Mouse (Mus musculus): ENCODE results near the gene Stat5a. TPM values are rescaled to one million over a fixed set of nuclear protein-coding genes. Genes with fewer than 3 reads are reported as not detected.

Gene Stat5a
- polyA plus RNA-seq, 1 experiment from 2014 or later: 10.0 TPM

DNA sequence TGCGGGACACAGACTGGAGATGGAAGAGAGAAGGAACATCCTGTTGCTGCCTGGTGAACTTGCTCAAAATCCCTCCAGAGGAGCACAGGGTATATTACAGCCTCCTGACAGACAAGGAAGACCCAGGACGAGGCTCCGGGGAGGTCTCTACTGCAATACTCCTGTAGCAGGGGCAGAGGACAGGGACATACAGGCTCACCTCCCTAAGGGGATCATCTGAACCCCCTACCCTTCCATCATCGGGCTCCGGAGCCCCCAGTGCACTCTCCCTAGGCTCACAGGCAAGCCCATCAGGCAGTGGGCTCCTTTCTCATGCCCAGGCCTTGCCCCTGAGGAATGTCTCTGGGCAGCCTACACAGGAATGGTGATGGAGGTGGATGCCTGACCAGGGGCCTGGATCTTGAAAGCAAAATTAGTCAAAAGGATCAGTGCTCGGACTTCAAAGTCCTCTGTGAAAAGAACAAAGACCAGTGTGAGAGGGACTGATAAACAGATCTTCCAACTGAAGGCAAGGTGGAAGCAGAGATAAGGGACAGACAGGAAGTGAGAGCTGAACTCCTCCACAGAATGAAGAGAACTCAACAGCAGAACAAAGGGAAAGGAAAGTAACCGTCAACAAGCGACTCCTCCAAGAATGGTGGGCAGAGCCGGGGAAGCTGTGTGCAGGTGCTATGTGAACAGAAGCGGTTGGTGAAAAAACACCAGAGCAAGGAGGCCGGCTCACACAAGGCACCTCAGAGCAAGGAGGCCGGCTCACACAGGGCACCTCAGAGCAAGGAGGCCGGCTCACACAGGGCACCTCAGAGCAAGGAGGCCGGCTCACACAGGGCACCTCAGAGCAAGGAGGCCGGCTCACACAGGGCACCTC lies 32.3 kb downstream of the Stat5a start:
- Histone ChIP-seq H3K27ac (no peak overlapping the region), H3K36me3 (ENCODE audit: inconsistent target) (peaks cover 92% of the 10 kb centered on the region), H3K4me3 (ENCODE audit: inconsistent target) (no peak overlapping the region), H3K79me2 (ENCODE audit: inconsistent target) (no peaks in the 10 kb centered on the region)
- WGBS (ENCODE audit: missing documents): 63% methylated on average over 15 of the region's 15 CpGs

DNA sequence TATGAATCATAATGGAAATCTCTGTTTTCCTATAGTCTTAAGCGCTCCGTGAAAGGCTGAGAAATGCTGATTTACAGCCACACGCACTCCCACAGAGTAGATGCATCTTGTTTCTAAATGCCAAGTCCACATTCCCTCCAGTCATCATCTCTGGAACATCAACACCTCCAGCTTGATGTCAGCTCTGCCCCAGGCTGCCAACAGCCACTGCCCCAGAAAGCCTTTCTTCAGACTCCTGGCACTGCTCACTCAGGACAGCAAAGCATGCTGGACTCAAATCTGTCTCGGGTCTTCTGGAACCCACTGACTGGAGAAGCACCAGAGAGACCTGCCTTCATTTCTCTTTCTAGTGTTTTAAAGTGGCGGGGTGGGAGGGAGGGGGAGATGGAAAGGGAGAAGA lies 33.3 kb downstream of the Stat5a start:
- Histone ChIP-seq H3K4me3 (ENCODE audit: inconsistent target) (no peak overlapping the region), H3K79me2 (ENCODE audit: inconsistent target) (no peaks in the 10 kb centered on the region), H3K36me3 (ENCODE audit: inconsistent target) (peaks cover 87% of the 10 kb centered on the region), H3K27ac (no peak overlapping the region)
- WGBS (ENCODE audit: missing documents): 80% methylated on average over 4 of the region's 5 CpGs

DNA sequence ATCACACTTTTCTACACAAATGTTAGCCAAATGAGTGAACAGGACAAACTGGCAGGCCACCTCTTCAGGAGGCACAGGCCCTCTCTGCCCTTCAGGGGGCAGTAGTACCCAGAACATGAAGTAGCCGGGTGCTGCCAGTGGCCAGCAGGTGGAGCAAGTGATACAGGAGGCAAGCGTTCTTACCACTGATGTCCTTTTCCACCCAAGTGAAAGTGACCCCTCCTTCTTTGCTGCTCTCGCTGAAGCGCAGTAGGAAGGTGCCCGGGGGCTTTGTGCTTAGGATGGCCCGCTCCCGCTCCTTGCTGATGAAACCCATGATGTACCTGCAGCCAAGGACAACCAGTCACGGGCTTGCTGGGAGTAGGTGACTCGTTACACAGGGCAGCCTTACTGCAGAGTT lies 34.3 kb downstream of the Stat5a start:
- WGBS (ENCODE audit: missing documents): 22% methylated on average over 9 of the region's 9 CpGs

DNA sequence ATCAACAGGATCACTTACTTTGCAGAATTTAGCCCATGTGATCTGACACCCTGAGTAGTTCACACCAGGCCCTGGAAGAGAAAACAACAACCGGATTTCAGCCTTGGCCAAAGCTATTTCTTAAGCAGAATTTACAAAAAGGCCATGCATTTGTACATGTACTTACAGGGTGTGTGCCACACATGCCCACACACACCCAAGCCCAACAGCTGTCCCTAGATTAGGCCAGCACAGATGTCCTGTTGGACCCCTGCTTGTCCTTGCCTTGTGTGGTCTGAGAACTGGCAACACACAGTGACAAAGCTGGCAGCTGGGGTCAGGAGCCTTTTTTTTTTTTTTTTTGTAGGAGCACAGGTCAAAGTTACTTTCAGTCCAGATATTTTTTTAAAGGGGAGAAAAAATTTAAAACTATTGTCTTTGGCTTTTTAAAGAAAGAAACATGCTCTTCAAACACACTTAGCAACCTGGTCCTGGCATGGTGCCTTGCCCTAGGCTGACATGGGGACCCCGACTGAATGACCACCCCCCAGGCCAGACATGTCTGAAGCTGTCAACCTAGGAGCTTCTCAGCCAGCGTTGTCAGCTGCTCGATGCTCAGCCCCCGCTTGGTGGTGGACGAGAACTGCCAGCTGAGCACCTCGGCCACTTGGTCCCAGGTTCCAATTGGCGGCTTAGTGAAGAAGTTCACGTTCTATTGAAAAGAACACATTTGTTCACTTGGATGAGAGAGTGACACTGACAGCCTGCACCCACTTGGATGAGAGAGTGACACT lies 35.2 kb downstream of the Stat5a start:
- Histone ChIP-seq H3K27ac (no peak overlapping the region), H3K79me2 (ENCODE audit: inconsistent target) (no peaks in the 10 kb centered on the region), H3K4me3 (ENCODE audit: inconsistent target) (no peak overlapping the region), H3K36me3 (ENCODE audit: inconsistent target) (peaks cover 87% of the 10 kb centered on the region)
- 91% methylated on average over 9 of the region's 9 CpGs for WGBS (ENCODE audit: missing documents)

More for the DNA sequence above, 34.3 kb downstream of the Stat5a start:
- no peak overlapping the region for H3K27ac ChIP-seq
- no peaks in the 10 kb centered on the region for H3K79me2 ChIP-seq (ENCODE audit: inconsistent target)
- H3K36me3 ChIP-seq (ENCODE audit: inconsistent target): peaks cover 87% of the 10 kb centered on the region
- H3K4me3 ChIP-seq (ENCODE audit: inconsistent target): no peak overlapping the region

DNA sequence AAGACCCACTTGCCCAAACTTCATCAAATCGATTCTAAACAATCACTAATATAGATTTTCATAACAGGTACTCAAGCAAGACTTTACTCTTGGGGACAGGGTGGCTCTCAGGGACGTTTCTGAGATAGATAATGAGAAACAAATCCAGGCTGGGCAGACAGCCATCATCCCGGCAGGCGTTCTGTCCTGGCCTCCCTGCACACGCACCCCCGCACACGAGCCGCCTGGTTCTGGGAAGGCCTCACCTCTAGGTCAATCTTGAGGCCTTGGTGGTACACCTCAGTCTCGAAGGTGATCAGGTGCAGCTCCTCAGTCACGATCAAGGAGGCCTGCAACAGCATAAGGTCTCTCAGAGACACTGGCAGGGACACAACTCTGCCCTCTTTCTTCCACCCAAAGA lies 36.9 kb downstream of the Stat5a start:
- H3K4me3 ChIP-seq (ENCODE audit: inconsistent target): no peak overlapping the region
- peaks cover 87% of the 10 kb centered on the region for H3K36me3 ChIP-seq (ENCODE audit: inconsistent target)
- no peak overlapping the region for H3K27ac ChIP-seq
- no peaks in the 10 kb centered on the region for H3K79me2 ChIP-seq (ENCODE audit: inconsistent target)
- 94% methylated on average over 10 of the region's 10 CpGs for WGBS (ENCODE audit: missing documents)

DNA sequence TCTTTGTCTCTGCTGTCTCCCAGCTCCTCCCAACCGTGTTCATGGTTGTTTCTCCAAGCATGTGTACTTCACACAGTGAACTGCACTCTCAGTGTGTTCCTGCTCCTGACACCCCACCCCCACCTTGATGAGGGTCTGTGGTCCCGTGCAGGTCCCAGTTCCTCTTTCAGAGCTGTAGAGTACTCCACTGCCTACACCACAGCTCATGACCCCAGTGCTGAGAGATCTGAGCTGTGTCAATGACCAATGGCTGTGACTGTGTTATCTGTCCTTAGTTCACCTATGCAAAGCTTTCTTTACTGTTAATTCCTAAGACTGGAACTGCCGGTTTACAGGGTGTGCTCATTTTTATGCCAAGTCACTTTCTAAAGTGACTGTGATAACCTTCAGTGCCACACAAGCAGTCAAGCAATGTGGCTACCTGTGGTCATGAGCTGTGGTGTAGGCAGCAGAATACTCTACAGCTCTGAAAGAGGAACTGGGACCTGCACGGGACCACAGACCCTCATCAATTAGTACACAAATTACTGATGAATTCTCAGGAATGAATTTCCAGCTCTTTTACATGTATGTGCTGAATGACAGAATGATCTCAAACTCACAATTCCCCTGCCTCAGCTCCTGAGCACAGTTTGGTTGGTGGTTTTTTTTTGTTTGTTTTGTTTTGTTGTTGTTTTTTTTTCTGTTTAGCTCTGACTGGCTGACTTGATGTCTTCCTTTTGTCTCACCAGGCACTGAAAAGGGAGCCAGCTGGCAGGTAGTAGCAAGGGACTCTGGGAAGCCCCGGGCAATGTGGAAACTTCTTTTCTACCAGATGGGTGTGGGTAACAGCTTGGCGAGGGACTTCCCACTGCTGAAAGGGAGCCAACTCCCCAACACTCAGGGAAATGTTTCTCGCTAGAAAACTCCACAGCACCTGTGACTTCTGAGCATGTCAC lies 38.4 kb downstream of the Stat5a start:
- no peaks in the 10 kb centered on the region for H3K79me2 ChIP-seq (ENCODE audit: inconsistent target)
- H3K36me3 ChIP-seq (ENCODE audit: inconsistent target): peaks cover 88% of the 10 kb centered on the region
- WGBS (ENCODE audit: missing documents): 81% methylated on average over 7 of the region's 7 CpGs
- H3K4me3 ChIP-seq (ENCODE audit: inconsistent target): no peak overlapping the region
- no peak overlapping the region for H3K27ac ChIP-seq

DNA sequence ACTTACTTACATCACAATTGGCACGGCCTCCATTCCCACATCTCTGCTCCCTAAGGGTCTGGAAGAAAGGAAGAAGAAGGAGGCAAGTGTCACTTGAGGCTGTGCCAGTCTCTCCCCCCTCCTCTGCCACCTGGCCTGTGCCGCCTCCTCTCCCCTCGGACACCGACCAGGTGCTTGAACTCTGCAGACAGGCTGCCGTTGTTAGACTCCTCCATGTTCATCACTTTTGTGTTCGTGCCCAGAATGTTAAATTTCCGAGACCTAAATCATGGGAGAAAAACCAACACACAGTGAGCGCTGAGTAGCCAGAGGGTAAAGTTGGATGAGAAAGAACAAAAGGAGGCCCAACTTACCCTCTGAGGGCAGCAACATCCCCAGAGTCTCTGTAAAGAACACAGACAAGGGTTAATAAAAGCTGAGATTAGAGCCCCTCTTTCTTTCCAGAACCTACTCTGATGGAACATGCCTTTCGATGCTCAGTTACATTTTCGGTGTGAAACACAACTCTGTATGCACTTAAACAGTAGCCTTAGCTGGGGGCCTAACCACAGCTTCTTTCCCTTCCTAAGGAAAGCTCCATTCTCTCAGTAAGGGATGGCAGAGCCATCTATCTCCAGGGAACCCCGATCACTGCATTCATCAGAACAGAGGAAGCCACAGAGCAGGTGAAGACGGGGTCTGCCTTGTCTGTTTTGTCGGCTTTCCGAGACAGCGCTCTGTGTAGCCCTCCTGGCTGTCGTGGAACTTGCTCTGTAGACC lies 39.5 kb downstream of the Stat5a start:
- no peak overlapping the region for H3K4me3 ChIP-seq (ENCODE audit: inconsistent target)
- H3K36me3 ChIP-seq (ENCODE audit: inconsistent target): peaks cover 92% of the 10 kb centered on the region
- H3K79me2 ChIP-seq (ENCODE audit: inconsistent target): no peaks in the 10 kb centered on the region
- no peak overlapping the region for H3K27ac ChIP-seq
- WGBS (ENCODE audit: missing documents): 98% methylated on average over 15 of the region's 16 CpGs

DNA sequence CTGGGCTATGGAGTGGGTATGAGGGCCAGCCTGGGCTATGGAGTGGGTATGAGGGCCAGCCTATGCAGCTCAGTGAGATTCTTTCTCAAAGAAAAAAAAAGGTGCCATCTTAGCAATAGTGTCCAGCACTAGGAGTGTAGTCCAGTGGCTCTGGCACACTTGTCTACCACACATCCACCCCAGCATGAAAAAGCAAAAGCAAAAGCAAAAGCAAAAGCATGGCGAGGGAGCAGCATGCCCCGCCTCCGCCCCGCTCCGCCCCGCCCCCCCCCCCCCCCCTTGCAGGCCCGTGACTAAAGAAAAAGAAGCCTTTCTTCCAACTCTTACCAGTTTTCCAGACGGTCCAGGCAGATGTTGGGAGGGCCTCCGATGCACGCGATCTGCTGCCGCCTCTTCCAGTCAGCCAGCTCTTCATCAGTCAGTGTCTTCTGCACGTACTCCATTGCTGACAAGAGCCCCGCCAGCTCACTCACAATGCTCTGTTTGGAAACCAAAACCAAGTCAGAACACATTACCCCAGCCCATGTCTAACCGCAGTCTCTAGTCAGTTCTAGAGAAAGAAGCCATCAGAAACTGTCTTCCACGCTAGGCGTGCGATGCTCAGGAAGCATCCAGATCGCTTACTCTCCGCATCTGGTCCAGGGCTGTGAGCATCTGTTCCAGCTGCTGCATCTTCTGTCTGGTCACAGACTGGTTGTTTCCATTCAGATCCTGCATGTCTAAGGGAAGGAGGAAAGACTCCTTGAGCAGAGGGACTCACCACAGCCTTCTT lies 45.6 kb downstream of the Stat5a start:
- H3K27ac ChIP-seq: no peak overlapping the region
- H3K36me3 ChIP-seq (ENCODE audit: inconsistent target): peaks cover 85% of the 10 kb centered on the region
- H3K79me2 ChIP-seq (ENCODE audit: inconsistent target): no peaks in the 10 kb centered on the region; the same call in 1 of the 2 replicates
- no peak overlapping the region for H3K4me3 ChIP-seq (ENCODE audit: inconsistent target)
- WGBS (ENCODE audit: missing documents): 80% methylated on average over 18 of the region's 20 CpGs

DNA sequence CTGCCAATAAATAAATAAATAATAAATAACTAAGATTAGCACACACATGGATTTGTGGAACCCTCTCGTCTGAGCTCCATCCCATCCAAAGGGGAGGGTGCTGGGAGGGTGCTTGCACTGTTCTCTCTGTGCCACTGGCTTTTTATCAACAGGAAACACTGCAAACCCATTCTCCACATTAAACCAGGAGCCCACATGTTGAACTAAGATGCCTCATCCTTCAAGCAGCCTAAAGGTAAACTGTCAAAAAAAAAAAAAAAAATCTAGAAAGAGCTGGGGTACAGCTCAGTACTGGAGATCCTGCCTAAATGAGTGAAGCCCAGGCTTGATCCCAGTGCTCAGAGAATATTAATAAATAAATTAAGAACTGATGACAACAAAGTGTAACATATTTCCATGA lies 46.8 kb downstream of the Stat5a start:
- Histone ChIP-seq H3K79me2 (ENCODE audit: inconsistent target) (peaks cover under 1% of the 10 kb centered on the region; the same call in 1 of the 2 replicates), H3K36me3 (ENCODE audit: inconsistent target) (peaks cover 85% of the 10 kb centered on the region), H3K27ac (no peak overlapping the region), H3K4me3 (ENCODE audit: inconsistent target) (no peak overlapping the region)
- WGBS (ENCODE audit: missing documents): 88% methylated on average over 1 of the region's 1 CpGs

DNA sequence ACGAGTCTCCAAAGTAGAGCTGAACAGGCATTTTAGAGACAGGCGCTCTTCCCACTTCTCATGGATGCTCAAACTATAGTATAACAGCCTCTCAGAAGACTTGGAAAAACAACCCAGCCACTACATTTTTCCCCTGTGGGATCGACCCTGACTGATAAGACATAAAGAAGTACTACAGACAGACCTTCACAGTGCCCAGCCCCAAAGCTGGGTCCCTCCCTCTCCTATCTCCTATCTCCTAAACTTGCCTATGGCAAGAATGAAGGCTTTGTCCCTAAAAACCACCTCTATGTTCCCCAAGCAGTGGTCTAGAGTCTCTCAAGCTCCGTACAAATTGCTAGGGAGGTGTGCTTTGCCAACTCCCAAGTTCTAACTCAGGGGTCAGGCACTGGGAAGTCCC lies 47.7 kb downstream of the Stat5a start:
- Histone ChIP-seq H3K79me2 (ENCODE audit: inconsistent target) (peaks cover 10% of the 10 kb centered on the region; the same call in 1 of the 2 replicates), H3K4me3 (ENCODE audit: inconsistent target) (no peak overlapping the region), H3K27ac (no peak overlapping the region), H3K36me3 (ENCODE audit: inconsistent target) (peaks cover 85% of the 10 kb centered on the region)
- 94% methylated on average over 4 of the region's 4 CpGs for WGBS (ENCODE audit: missing documents)

DNA sequence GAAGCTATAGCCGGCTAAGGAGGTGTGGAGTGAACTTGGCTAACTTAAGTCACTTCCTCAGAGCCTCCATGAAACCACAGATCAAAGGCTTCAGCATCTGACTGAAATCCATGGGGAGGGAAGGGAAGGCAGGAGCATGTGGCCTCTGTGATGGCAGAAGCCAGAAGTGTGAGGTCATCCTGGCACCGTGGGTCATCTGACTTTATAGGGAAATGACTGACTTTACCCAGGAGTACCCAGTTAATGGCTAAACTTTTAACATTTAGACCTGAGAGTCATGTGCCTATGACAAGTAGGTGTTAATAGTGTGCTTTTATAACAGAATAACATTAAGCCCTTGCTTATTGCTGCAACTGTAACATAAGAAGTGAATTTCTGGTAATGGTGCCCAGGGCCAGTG lies 49.0 kb downstream of the Stat5a start:
- Histone ChIP-seq H3K27ac (no peak overlapping the region; the same call in 1 of the 2 replicates), H3K4me3 (ENCODE audit: inconsistent target) (no peak overlapping the region), H3K79me2 (ENCODE audit: inconsistent target) (peaks cover 23% of the 10 kb centered on the region; the same call in 1 of the 2 replicates), H3K36me3 (ENCODE audit: inconsistent target) (peaks cover 77% of the 10 kb centered on the region)
- 79% methylated on average over 2 of the region's 2 CpGs for WGBS (ENCODE audit: missing documents)

DNA sequence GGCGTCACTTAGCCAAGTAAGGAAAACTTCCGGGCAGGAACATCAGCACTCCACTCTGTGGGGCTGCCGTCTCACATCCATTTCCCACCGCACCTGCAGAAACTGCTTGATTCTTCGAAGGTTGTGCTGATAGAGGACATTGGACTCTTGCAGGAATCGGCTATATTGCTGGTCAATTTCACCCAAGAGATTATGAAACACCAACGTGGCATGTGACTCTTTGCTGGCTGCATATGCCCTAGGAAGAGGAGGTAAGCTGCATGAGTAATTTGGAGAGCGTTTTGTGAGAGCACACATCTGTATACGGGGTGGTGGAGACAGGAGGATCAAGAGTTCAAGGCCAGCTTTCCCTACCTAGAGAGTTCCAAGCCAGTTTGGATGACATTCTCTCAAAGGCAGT lies 49.4 kb downstream of the Stat5a start:
- Histone ChIP-seq H3K36me3 (ENCODE audit: inconsistent target) (peaks cover 76% of the 10 kb centered on the region), H3K79me2 (ENCODE audit: inconsistent target) (peaks cover 27% of the 10 kb centered on the region; the same call in 1 of the 2 replicates), H3K4me3 (ENCODE audit: inconsistent target) (no peak overlapping the region), H3K27ac (no peak overlapping the region; the same call in 1 of the 2 replicates)
- WGBS (ENCODE audit: missing documents): 87% methylated on average over 8 of the region's 9 CpGs
